Mouse (Mus musculus) liver, embryonic 13.5 days (tissue): Measurements from ENCODE around the gene Irx2. TPM values are rescaled to one million over a fixed set of nuclear protein-coding genes. Genes with fewer than 3 reads are reported as not detected.

Source experiments
- ATAC-seq: fragments of 200-750 bp; cut with Nextera tagmentation; 2 replicates; pipeline ENCODE4 v1.8.0; 2017; ENCODE audit warnings: low read depth, mild to moderate bottlenecking, moderate number of reproducible peaks, moderate library complexity
- DNase-seq: peaks from one replicate; pipeline ENCODE4 v3.0.0; 2022
- H3K27ac ChIP-seq: fragments of 300-500 bp; sonication (generic); 2 replicates; pipeline ENCODE4 v1.5.1; 2015; ENCODE audit warnings: moderate library complexity, mild to moderate bottlenecking, inconsistent platforms
- H3K27me3 ChIP-seq: fragments of 300-500 bp; sonication (generic); 2 replicates; pipeline ENCODE4 v1.6.1; 2015; ENCODE audit warnings: mild to moderate bottlenecking, inconsistent platforms
- H3K36me3 ChIP-seq: fragments of 300-500 bp; sonication (generic); 2 replicates; pipeline ENCODE4 v1.6.1; 2015; ENCODE audit warnings: mild to moderate bottlenecking, inconsistent platforms
- H3K4me1 ChIP-seq: fragments of 300-500 bp; sonication (generic); replicated peaks from 2 replicates; pipeline ENCODE4 v1.6.1; 2015; ENCODE audit warnings: inconsistent platforms
- H3K4me2 ChIP-seq: fragments of 300-500 bp; sonication (generic); 2 replicates; pipeline ENCODE4 v1.6.1; 2015; ENCODE audit warnings: inconsistent platforms, mild to moderate bottlenecking, moderate library complexity
- H3K4me3 ChIP-seq: fragments of 300-500 bp; sonication (generic); replicated peaks from 2 replicates; pipeline ENCODE4 v1.5.1; 2015; ENCODE audit warnings: mild to moderate bottlenecking, inconsistent platforms
- H3K9ac ChIP-seq: fragments of 300-500 bp; sonication (generic); 2 replicates; pipeline ENCODE4 v1.6.1; 2015; ENCODE audit warnings: mild to moderate bottlenecking, inconsistent platforms
- H3K9me3 ChIP-seq: fragments of 300-500 bp; sonication (generic); replicated peaks from 2 replicates; pipeline ENCODE4 v1.6.1; 2016; ENCODE audit warnings: inconsistent platforms
- WGBS: fragments of 180-500 bp; shearing (Covaris S2); methylation state at CpG from one replicate; pipeline ENCODE4 v1.1.7; 2015; ENCODE audit not compliant: insufficient replicate concordance; 5-methylcytosine and 5-hydroxymethylcytosine counted together
- polyA plus RNA-seq: library from polyadenylated mRNA; unstranded; fragments of >200 nt; fragmentation: Nextera tagmentation; extraction: Ambion mirVana; gene quantifications from 2 replicates; pipeline ENCODE4 v1.2.1, GENCODE M21; 2015

Irx2 gene
- polyA plus RNA-seq, 1 experiment from 2014 or later: 0.25 TPM

GRCm38 (mm10) chr13:72627391-72628321, 964 bp upstream of the Irx2 start:
- Histone ChIP-seq H3K4me1 (peaks cover 8% of the 10 kb centered on the region; the same call in 1 of the 2 replicates), H3K27me3 (peaks cover 100% of the 10 kb centered on the region), H3K9ac (no peak overlapping the region), H3K4me3 (peak overlapping the region; percentile 50), H3K36me3 (no peaks in the 10 kb centered on the region), H3K9me3 (no peaks in the 10 kb centered on the region), H3K27ac (no peak overlapping the region), H3K4me2 (peak overlapping the region; percentile 66)
- ATAC-seq (peak; percentile 25; the same call in 1 of the 2 replicates), DNase-seq (no peak)
- 2% methylated on average over 42 of the region's 42 CpGs for WGBS

DNA sequence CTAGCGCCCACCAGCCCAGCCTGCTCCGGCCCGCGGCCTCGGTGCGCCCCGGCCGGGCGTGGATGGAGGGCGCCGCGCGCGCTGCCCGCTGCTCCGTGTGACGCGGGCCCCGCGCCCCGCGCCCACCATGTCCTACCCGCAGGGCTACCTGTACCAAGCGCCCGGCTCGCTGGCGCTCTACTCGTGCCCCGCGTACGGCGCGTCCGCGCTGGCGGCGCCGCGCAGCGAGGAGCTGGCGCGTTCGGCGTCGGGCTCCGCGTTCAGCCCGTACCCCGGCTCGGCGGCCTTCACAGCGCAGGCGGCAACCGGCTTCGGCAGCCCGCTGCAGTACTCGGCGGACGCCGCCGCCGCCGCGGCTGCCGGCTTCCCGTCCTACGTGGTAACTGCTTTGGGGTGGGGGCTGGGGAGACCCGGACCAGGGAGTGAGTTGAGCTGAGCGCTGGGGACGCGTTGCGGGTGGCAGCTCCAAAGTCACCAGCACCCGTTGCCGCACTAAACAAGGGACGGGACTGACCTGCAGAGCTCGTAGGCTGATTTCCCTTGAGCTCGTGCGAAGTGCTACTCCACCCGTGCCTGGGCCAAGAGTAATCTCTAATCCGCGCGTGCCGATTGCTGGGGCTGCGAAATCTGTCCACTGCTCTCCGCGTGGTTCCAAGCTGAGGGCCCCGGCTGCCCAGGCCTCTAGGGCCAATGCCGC, 463 bp downstream of the Irx2 start:
- Histone ChIP-seq H3K27me3 (peaks cover 98% of the 10 kb centered on the region), H3K9me3 (no peaks in the 10 kb centered on the region), H3K4me1 (peaks cover 8% of the 10 kb centered on the region; the same call in 1 of the 2 replicates), H3K27ac (no peak overlapping the region), H3K4me2 (peak overlapping the region; percentile 66), H3K4me3 (peak overlapping the region; percentile 50), H3K9ac (no peak overlapping the region), H3K36me3 (no peaks in the 10 kb centered on the region)
- 1% methylated on average over 88 of the region's 88 CpGs for whole genome bisulfite sequencing
- ATAC-seq: peak; percentile 45; the same call in 1 of the 2 replicates
- no peak for DNase-seq

- no peak overlapping the region for H3K9ac ChIP-seq
- no peaks in the 10 kb centered on the region for H3K9me3 ChIP-seq
- no peaks in the 10 kb centered on the region for H3K36me3 ChIP-seq
- no peak overlapping the region for H3K4me3 ChIP-seq
- ATAC-seq (no peak), DNase-seq (no peak)
- no peak overlapping the region for H3K27ac ChIP-seq
- H3K27me3 ChIP-seq: peaks cover 98% of the 10 kb centered on the region
- H3K4me2 ChIP-seq: no peak overlapping the region
- peaks cover 6% of the 10 kb centered on the region; the same call in 1 of the 2 replicates for H3K4me1 ChIP-seq
- 6% methylated on average over 13 of the region's 13 CpGs for WGBS
Measured at GRCm38 (mm10) chr13:72629806-72630205, 1.2 kb downstream of the Irx2 start.

- no peak overlapping the region for H3K4me2 ChIP-seq
- 2% methylated on average over 60 of the region's 60 CpGs for WGBS
- DNase-seq: no peak
Measured at GRCm38 (mm10) chr13:72630501-72631372, 2.1 kb downstream of the Irx2 start.

GRCm38 (mm10) chr13:72631373-72632021, 2.9 kb downstream of the Irx2 start:
- 4% methylated on average over 62 of the region's 62 CpGs for WGBS

More at GRCm38 (mm10) chr13:72630501-72631372, 2.1 kb downstream of the Irx2 start:
- H3K4me3 ChIP-seq: no peak overlapping the region
- peaks cover 6% of the 10 kb centered on the region; the same call in 1 of the 2 replicates for H3K4me1 ChIP-seq
- H3K27ac ChIP-seq: no peak overlapping the region
- H3K9me3 ChIP-seq: no peaks in the 10 kb centered on the region
- peaks cover 98% of the 10 kb centered on the region for H3K27me3 ChIP-seq
- H3K9ac ChIP-seq: no peak overlapping the region
- no peak for ATAC-seq
- no peaks in the 10 kb centered on the region for H3K36me3 ChIP-seq

GRCm38 (mm10) chr13:72632361-72632760, 3.7 kb downstream of the Irx2 start:
- DNase-seq: no peak
- ATAC-seq: no peak
- no peak overlapping the region for H3K4me3 ChIP-seq
- H3K9ac ChIP-seq: no peak overlapping the region
- H3K27me3 ChIP-seq: peaks cover 95% of the 10 kb centered on the region
- H3K27ac ChIP-seq: no peak overlapping the region
- H3K4me1 ChIP-seq: peaks cover 6% of the 10 kb centered on the region; the same call in 1 of the 2 replicates
- no peak overlapping the region for H3K4me2 ChIP-seq
- no peaks in the 10 kb centered on the region for H3K9me3 ChIP-seq
- WGBS: 9% methylated on average over 6 of the region's 6 CpGs
- H3K36me3 ChIP-seq: no peaks in the 10 kb centered on the region

More at GRCm38 (mm10) chr13:72631373-72632021, 2.9 kb downstream of the Irx2 start:
- H3K27ac ChIP-seq: no peak overlapping the region
- ATAC-seq (no peak), DNase-seq (no peak)
- no peaks in the 10 kb centered on the region for H3K9me3 ChIP-seq
- H3K36me3 ChIP-seq: no peaks in the 10 kb centered on the region
- H3K27me3 ChIP-seq: peaks cover 97% of the 10 kb centered on the region
- H3K4me3 ChIP-seq: no peak overlapping the region
- H3K9ac ChIP-seq: no peak overlapping the region
- H3K4me2 ChIP-seq: no peak overlapping the region
- peaks cover 6% of the 10 kb centered on the region; the same call in 1 of the 2 replicates for H3K4me1 ChIP-seq

GRCm38 (mm10) chr13:72633097-72633496, 4.5 kb downstream of the Irx2 start:
- H3K4me2 ChIP-seq: no peak overlapping the region
- 18% methylated on average over 2 of the region's 2 CpGs for WGBS
- H3K9me3 ChIP-seq: no peaks in the 10 kb centered on the region
- ATAC-seq (no peak), DNase-seq (no peak)
- no peaks in the 10 kb centered on the region for H3K36me3 ChIP-seq
- peaks cover 4% of the 10 kb centered on the region; the same call in 1 of the 2 replicates for H3K4me1 ChIP-seq
- peaks cover 95% of the 10 kb centered on the region for H3K27me3 ChIP-seq
- H3K27ac ChIP-seq: no peak overlapping the region
- H3K9ac ChIP-seq: no peak overlapping the region
- no peak overlapping the region for H3K4me3 ChIP-seq

- H3K4me3 ChIP-seq: no peak overlapping the region
- H3K4me1 ChIP-seq: 0 out of 2 replicates have a peak, but pooled peaks cover under 1% of the 10 kb centered on the region
- H3K36me3 ChIP-seq: no peaks in the 10 kb centered on the region
- ATAC-seq (no peak), DNase-seq (no peak)
- H3K27ac ChIP-seq: no peak overlapping the region
- H3K9me3 ChIP-seq: no peaks in the 10 kb centered on the region
- WGBS: 10% methylated on average over 7 of the region's 7 CpGs
- H3K27me3 ChIP-seq: peaks cover 95% of the 10 kb centered on the region
- no peak overlapping the region for H3K4me2 ChIP-seq
- H3K9ac ChIP-seq: no peak overlapping the region
Measured at GRCm38 (mm10) chr13:72634752-72635315, 6.2 kb downstream of the Irx2 start.

DNA sequence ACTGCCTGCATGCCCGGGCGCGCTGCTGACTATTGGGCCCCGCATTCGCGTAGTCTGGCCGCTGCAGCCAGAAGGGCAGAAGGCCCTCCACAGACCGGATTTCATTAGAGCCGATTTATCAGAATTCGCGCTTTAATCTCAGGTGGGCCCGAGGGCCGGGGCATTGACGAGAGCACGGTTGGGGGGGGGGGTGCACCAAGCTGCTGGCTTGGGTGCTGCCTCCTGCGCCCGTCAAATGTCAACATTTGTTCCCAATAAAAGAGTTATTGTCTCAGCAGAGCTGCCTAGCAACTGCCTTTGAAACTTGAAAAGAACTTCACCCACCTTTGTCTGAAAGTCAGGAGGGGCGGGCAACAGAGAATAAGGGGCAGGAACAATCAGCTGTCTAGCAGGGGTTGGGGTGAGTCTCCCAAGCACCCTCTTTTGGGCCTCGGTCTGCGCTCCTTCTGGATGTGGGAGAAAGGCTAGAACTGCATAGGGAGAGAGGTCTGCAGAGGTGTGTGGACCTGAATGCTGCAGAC, 7.8 kb downstream of the Irx2 start:
- H3K4me2 ChIP-seq: no peak overlapping the region
- no peak overlapping the region for H3K27ac ChIP-seq
- no peak overlapping the region for H3K4me3 ChIP-seq
- no peak overlapping the region for H3K9ac ChIP-seq
- peaks cover 95% of the 10 kb centered on the region for H3K27me3 ChIP-seq
- no peak for ATAC-seq
- H3K36me3 ChIP-seq: no peaks in the 10 kb centered on the region
- 4% methylated on average over 20 of the region's 20 CpGs for WGBS
- H3K4me1 ChIP-seq: 0 out of 2 replicates have a peak, but pooled peaks cover 3% of the 10 kb centered on the region
- no peaks in the 10 kb centered on the region for H3K9me3 ChIP-seq
- DNase-seq: no peak

- WGBS: 8% methylated on average over 3 of the region's 3 CpGs
- no peak overlapping the region for H3K4me2 ChIP-seq
- no peak overlapping the region for H3K27ac ChIP-seq
- DNase-seq (no peak), ATAC-seq (no peak)
- H3K9me3 ChIP-seq: no peaks in the 10 kb centered on the region
- peaks cover 92% of the 10 kb centered on the region for H3K27me3 ChIP-seq
- H3K4me1 ChIP-seq: 0 out of 2 replicates have a peak, but pooled peaks cover 3% of the 10 kb centered on the region
- H3K36me3 ChIP-seq: no peaks in the 10 kb centered on the region
- no peak overlapping the region for H3K4me3 ChIP-seq
- H3K9ac ChIP-seq: no peak overlapping the region
Measured at GRCm38 (mm10) chr13:72637536-72637935, 8.9 kb downstream of the Irx2 start.
